Mouse (Mus musculus) liver, embryonic 12.5 days (tissue): ENCODE results near the gene Gm17428. TPM values are rescaled to one million over a fixed set of nuclear protein-coding genes. Genes with fewer than 3 reads are reported as not detected.
"Not testable (repeated sequence)": the region's sequence is repeated elsewhere in the genome, so short reads cannot be mapped to it uniquely, and the experiment has no call there.

ENCODE experiments used
- ATAC-seq: fragments of 200-750 bp; cut with Nextera tagmentation; 2 replicates; pipeline ENCODE4 v1.8.0; 2017; ENCODE audit warnings: moderate number of reproducible peaks, mild to moderate bottlenecking, moderate library complexity
- H3K27ac ChIP-seq: fragments of 300-500 bp; sonication (generic); 2 replicates; pipeline ENCODE4 v1.5.1; 2016; ENCODE audit warnings: mild to moderate bottlenecking
- H3K27me3 ChIP-seq: fragments of 300-500 bp; sonication (generic); replicated peaks from 2 replicates; pipeline ENCODE4 v1.6.1; 2016; ENCODE audit warnings: mild to moderate bottlenecking, moderate library complexity
- H3K36me3 ChIP-seq: fragments of 300-500 bp; sonication (generic); 2 replicates; pipeline ENCODE4 v1.6.1; 2016; ENCODE audit warnings: mild to moderate bottlenecking, moderate library complexity
- H3K4me1 ChIP-seq: fragments of 300-500 bp; sonication (generic); 2 replicates; pipeline ENCODE4 v1.6.1; 2016
- H3K4me2 ChIP-seq: fragments of 300-500 bp; sonication (generic); 2 replicates; pipeline ENCODE4 v1.6.1; 2016; ENCODE audit warnings: mild to moderate bottlenecking, moderate library complexity
- H3K4me3 ChIP-seq: fragments of 300-500 bp; sonication (generic); 2 replicates; pipeline ENCODE4 v1.5.1; 2016; ENCODE audit warnings: mild to moderate bottlenecking, moderate library complexity
- H3K9ac ChIP-seq: fragments of 300-500 bp; sonication (generic); 2 replicates; pipeline ENCODE4 v1.6.1; 2016; ENCODE audit warnings: mild to moderate bottlenecking, moderate library complexity
- H3K9me3 ChIP-seq: fragments of 300-500 bp; sonication (generic); replicated peaks from 2 replicates; pipeline ENCODE4 v1.6.1; 2016; ENCODE audit warnings: mild to moderate bottlenecking, moderate library complexity
- WGBS: fragments of 180-500 bp; shearing (Covaris S2); methylation state at CpG from one replicate; pipeline ENCODE4 v1.1.7; 2016; ENCODE audit not compliant: insufficient replicate concordance; 5-methylcytosine and 5-hydroxymethylcytosine counted together
- polyA plus RNA-seq: library from polyadenylated mRNA; unstranded; fragments of >200 nt; fragmentation: Nextera tagmentation; extraction: Ambion mirVana; gene quantifications from 2 replicates; pipeline ENCODE4 v1.2.1, GENCODE M21; 2016

Gene Gm17428
- polyA plus RNA-seq, 1 experiment from 2014 or later: not detected

DNA sequence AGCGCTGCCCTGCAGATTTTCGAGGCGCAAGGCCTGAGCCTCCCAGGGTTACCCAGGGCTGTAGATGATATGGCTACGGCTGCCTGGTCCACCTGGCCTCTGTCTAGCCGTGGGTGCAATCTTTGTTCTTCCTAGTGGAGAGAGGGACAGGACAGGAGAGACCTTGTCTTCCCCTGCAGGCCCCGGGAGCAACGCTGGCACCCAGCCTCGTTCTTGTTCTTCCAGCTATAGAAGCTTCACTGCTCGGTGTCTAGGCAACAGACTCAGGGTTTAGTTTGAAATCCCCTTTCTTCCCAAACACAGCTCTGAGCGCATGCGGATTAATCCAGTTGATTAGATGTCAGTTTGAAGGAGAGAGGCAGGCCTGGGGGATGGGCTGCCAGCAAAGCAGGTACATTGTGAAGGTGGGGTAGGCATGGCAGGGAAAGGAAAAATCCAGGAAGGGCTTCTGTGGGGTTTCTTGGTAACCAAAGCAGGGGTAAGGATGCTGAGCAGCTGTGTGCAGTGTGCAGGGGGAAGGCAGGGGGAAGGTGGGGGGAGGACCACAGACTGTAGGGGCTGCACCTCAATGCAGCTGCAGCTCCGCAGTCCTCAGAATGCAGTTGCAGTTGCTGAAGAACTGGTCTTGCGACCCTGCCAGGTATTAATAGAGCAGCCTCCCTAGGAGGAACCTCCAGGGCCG lies 18.9 kb downstream of the Gm17428 start:
- no peak overlapping the region for H3K4me3 ChIP-seq
- 50% methylated on average over 14 of the region's 14 CpGs for WGBS
- no peak for ATAC-seq
- H3K4me1 ChIP-seq: 0 out of 2 replicates have a peak, but pooled peaks cover 6% of the 10 kb centered on the region
- no peak overlapping the region for H3K4me2 ChIP-seq
- peaks cover 50% of the 10 kb centered on the region for H3K27me3 ChIP-seq
- no peaks in the 10 kb centered on the region for H3K9me3 ChIP-seq
- H3K27ac ChIP-seq: no peak overlapping the region
- no peaks in the 10 kb centered on the region for H3K36me3 ChIP-seq
- H3K9ac ChIP-seq: no peak overlapping the region

DNA sequence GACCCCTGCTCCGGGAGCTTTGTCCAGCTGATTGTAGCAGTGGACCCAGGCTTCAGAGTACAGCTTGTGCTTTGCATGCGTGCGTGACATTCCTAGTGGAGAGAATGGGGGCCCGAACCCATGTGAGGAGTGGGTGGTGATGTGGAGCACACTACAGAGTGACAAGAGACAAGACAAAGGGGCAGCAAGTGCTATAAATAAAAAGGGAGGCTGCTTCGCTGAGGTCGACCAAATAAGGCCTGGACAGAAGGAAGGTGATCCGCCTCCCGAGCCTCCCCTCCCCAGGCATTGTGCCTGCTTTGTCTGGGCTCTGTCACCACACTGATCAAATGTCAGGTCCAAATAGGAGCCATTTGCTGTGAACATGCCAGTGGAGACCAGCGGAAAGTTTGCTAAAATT lies 20.1 kb downstream of the Gm17428 start:
- peaks cover 47% of the 10 kb centered on the region for H3K27me3 ChIP-seq
- H3K4me2 ChIP-seq: no peak overlapping the region
- ATAC-seq: no peak
- no peaks in the 10 kb centered on the region for H3K36me3 ChIP-seq
- no peaks in the 10 kb centered on the region for H3K9me3 ChIP-seq
- H3K27ac ChIP-seq: no peak overlapping the region
- 0 out of 2 replicates have a peak, but pooled peaks cover 6% of the 10 kb centered on the region for H3K4me1 ChIP-seq
- no peak overlapping the region for H3K4me3 ChIP-seq
- H3K9ac ChIP-seq: no peak overlapping the region
- 63% methylated on average over 9 of the region's 9 CpGs for WGBS

DNA sequence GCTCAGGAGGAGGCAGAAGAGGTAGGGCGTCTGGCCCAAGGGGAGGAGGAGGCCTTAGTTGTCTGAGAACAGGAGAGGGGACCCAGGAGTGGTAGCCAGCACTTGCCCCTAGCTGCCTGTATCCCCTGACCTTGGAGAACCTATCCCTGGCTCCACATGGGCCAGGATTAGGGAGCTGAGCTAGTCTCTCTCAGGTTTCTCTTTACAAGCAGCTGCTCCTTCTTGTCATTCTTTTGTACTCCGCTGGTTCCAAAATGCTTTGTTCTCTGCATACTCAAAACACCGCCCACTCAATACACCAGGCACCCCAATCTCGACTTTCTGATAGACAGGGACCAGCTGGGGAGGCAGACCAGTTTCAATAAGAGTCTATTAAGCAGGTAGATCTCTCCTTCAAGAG lies 20.6 kb downstream of the Gm17428 start:
- Histone ChIP-seq H3K36me3 (no peaks in the 10 kb centered on the region), H3K9ac (no peak overlapping the region), H3K4me3 (no peak overlapping the region), H3K4me1 (0 out of 2 replicates have a peak, but pooled peaks cover 6% of the 10 kb centered on the region), H3K4me2 (no peak overlapping the region), H3K27me3 (peaks cover 47% of the 10 kb centered on the region), H3K27ac (no peak overlapping the region), H3K9me3 (no peaks in the 10 kb centered on the region)
- WGBS: 55% methylated on average over 4 of the region's 4 CpGs
- ATAC-seq: no peak

DNA sequence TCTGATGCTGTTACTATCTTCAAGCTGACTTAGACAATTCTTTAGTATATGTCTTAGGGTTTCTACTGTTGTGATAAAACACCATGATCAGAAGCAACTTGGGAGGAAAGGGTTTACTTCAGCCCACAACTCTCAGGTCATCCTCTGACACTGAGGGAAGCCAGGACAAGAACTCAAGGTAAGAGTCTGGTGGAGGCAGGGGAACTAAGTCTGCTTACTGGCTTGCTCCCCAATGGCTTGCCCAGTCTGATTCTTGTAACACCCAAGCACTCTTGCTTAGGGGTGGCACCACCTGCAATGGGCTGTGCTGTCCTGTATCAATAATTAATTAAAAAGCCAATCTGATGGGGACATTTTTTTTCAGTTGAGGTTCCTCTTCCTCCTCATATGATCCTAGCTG lies 21.9 kb downstream of the Gm17428 start:
- Histone ChIP-seq H3K9ac (no peak overlapping the region), H3K4me1 (peaks cover 15% of the 10 kb centered on the region), H3K9me3 (no peaks in the 10 kb centered on the region), H3K27ac (no peak overlapping the region), H3K4me3 (no peak overlapping the region), H3K4me2 (no peak overlapping the region), H3K27me3 (peaks cover 38% of the 10 kb centered on the region), H3K36me3 (no peaks in the 10 kb centered on the region)
- ATAC-seq: no peak

GRCm38 (mm10) chr14:54999868-55000267 lies 23.1 kb downstream of the Gm17428 start:
- Histone ChIP-seq H3K4me1 (peaks cover 21% of the 10 kb centered on the region), H3K27me3 (peaks cover 32% of the 10 kb centered on the region)
- not testable (repeated sequence) for H3K27ac ChIP-seq, H3K36me3 ChIP-seq, ATAC-seq, H3K9me3 ChIP-seq, H3K4me2 ChIP-seq, H3K4me3 ChIP-seq, H3K9ac ChIP-seq
- WGBS: 70% methylated on average over 5 of the region's 5 CpGs

DNA sequence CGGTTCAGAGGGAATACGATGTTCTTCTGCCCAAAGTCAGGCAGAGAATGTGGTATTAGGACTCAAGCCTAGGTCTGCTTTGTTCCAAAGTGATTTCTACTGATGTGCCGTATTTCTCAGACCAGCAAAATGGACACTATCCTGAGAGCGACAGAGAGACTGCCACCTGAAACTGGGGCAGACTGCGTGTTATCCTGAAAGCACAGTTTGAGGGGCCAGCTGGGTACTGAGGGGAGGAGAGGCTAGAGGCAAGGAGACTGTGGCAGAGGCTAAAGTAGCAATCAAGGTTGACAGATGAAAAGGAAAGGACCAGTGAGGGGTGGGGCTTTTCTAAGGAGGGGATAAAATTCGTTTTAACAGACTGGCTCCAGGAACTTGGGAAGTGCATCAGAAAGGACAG lies 24.1 kb downstream of the Gm17428 start:
- Histone ChIP-seq H3K27ac (no peak overlapping the region), H3K27me3 (peaks cover 24% of the 10 kb centered on the region), H3K4me3 (no peak overlapping the region), H3K9ac (no peak overlapping the region), H3K9me3 (no peaks in the 10 kb centered on the region), H3K36me3 (no peaks in the 10 kb centered on the region), H3K4me2 (no peak overlapping the region), H3K4me1 (peaks cover 22% of the 10 kb centered on the region)
- no peak for ATAC-seq
- 67% methylated on average over 6 of the region's 6 CpGs for WGBS

DNA sequence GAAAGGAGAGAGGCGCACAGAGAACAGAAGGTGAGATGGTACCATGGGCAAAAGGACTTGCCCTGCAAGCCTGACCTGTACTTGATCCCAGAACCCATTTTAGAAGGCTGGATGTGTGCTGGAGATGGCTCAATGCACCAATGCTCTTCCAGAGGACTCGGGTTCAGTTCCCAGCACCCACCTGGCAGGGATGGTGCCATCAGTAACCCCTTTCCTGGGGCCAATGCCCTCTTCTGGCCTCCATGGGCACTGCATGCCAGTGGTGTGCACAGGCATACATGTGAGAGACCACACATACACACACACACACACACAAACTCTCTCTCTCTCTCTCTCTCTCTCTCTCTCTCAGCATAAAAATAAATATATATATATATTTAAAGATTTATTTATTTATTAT lies 24.7 kb downstream of the Gm17428 start:
- WGBS: 83% methylated on average over 2 of the region's 2 CpGs
- H3K27ac ChIP-seq: no peak overlapping the region
- no peaks in the 10 kb centered on the region for H3K36me3 ChIP-seq
- H3K4me1 ChIP-seq: peaks cover 22% of the 10 kb centered on the region
- no peak overlapping the region for H3K4me3 ChIP-seq
- ATAC-seq: no peak
- no peak overlapping the region for H3K9ac ChIP-seq
- H3K4me2 ChIP-seq: no peak overlapping the region
- no peaks in the 10 kb centered on the region for H3K9me3 ChIP-seq
- peaks cover 18% of the 10 kb centered on the region; the same call in 1 of the 2 replicates for H3K27me3 ChIP-seq

DNA sequence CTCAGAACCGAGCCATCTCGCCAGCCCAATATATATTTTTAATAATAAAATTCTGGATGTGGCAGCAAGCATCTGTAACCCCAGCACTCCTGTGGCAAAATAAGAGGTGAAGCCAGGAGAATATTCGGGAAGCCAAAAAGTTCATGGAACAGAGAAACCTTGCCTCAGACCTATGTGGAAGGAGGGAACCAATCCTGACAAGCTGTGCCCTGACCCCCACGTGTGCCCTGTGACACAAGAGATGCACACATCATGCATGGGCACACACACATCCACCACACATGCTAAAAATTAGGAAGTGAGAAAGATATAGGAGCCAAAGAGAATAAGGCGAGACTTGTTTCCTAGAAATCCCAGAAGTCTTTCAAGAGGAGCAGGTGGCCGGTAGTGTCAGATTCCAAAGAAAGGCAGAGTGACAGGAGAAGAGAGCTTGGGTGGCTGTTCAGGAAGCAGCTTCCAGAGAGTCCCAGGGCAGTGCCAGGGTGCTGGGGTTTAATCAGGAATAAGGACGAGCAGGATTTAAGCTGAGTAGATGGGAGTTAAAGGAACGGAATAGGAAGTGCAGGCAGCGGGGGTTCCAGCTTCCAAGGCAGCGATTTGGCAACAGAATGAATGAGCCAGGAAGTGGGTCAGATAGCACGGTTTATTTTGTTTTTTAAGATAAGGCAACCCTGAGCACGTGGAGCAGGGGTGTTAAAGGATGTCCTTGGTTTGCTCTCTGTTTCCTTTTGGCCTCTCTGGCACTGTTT lies 25.4 kb downstream of the Gm17428 start:
- H3K4me1 ChIP-seq: peaks cover 22% of the 10 kb centered on the region
- ATAC-seq: no peak
- H3K4me2 ChIP-seq: no peak overlapping the region
- H3K9ac ChIP-seq: no peak overlapping the region
- H3K27ac ChIP-seq: no peak overlapping the region
- 26% methylated on average over 12 of the region's 12 CpGs for WGBS
- no peak overlapping the region for H3K4me3 ChIP-seq
- no peaks in the 10 kb centered on the region for H3K36me3 ChIP-seq
- H3K27me3 ChIP-seq: peaks cover 13% of the 10 kb centered on the region; the same call in 1 of the 2 replicates
- H3K9me3 ChIP-seq: no peaks in the 10 kb centered on the region

DNA sequence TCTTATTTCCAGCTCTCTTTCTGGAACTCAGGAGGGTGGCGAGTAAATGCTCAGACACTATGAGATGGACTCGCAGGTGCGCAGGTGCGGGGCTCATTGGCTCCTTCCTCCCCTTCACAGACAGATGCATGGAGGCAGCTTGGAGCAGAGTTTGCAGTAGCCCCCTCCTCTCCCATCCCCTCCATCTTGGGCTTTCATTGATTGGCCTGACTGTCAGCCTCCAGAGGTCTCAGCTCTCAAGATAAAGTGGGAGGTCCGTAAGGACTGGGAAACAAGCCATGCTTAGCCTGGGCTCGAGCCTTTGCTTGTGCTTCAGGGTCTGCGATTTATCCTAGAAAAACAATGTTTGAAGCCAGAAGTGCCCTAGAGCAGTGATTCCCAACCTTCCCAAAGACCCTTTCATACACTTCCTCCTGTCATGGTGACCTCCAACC lies 26.0 kb downstream of the Gm17428 start:
- H3K27ac ChIP-seq: no peak overlapping the region
- H3K9me3 ChIP-seq: no peaks in the 10 kb centered on the region
- 0 out of 2 replicates have a peak, but pooled peaks cover 7% of the 10 kb centered on the region for H3K27me3 ChIP-seq
- no peak for ATAC-seq
- WGBS: 34% methylated on average over 7 of the region's 7 CpGs
- peaks cover 22% of the 10 kb centered on the region for H3K4me1 ChIP-seq
- no peak overlapping the region for H3K9ac ChIP-seq
- H3K4me3 ChIP-seq: no peak overlapping the region
- no peak overlapping the region for H3K4me2 ChIP-seq
- no peaks in the 10 kb centered on the region for H3K36me3 ChIP-seq

- no peak overlapping the region for H3K27ac ChIP-seq
- H3K9ac ChIP-seq: no peak overlapping the region
- no peak overlapping the region for H3K4me3 ChIP-seq
- no peak overlapping the region for H3K4me2 ChIP-seq
- H3K36me3 ChIP-seq: no peaks in the 10 kb centered on the region
- H3K4me1 ChIP-seq: peaks cover 22% of the 10 kb centered on the region
- 45% methylated on average over 18 of the region's 18 CpGs for WGBS
- peaks cover 12% of the 10 kb centered on the region; the same call in 1 of the 2 replicates for H3K27me3 ChIP-seq
- H3K9me3 ChIP-seq: no peaks in the 10 kb centered on the region
- ATAC-seq: no peak
Observed at GRCm38 (mm10) chr14:55003878-55004855, 27.4 kb downstream of the Gm17428 start.

GRCm38 (mm10) chr14:55005506-55005905 lies 28.8 kb downstream of the Gm17428 start:
- Histone ChIP-seq H3K9ac (no peak overlapping the region), H3K4me2 (no peak overlapping the region), H3K4me3 (no peak overlapping the region), H3K27ac (no peak overlapping the region), H3K4me1 (peaks cover 22% of the 10 kb centered on the region), H3K36me3 (no peaks in the 10 kb centered on the region), H3K27me3 (peaks cover 12% of the 10 kb centered on the region; the same call in 1 of the 2 replicates), H3K9me3 (no peaks in the 10 kb centered on the region)
- WGBS: 68% methylated on average over 2 of the region's 2 CpGs
- ATAC-seq: no peak
